Mouse (Mus musculus) central nervous system, embryonic 18 days (tissue): ENCODE measurements around the gene Zcchc14. TPM values are rescaled to one million over a fixed set of nuclear protein-coding genes. Genes with fewer than 3 reads are reported as not detected.

Experiments used
- polyA plus RNA-seq: library from polyadenylated mRNA; depleted of rRNA; stranded (reverse); fragments of >200 nt; gene quantifications from 2 replicates; pipeline ENCODE4 v1.2.3, GENCODE M21; 2012; rRNA removed

The Zcchc14 gene
- polyA plus RNA-seq: 58.1 and 71.8 TPM in 2 replicates

GRCm38 (mm10) chr8:121652774-121653323 is at the start of gene Zcchc14:
Zcchc14 (minus strand) TSS chr8:121652901.

GRCm38 (mm10) chr8:121590203-121591177 is 62.2 kb downstream of the Zcchc14 start, which contains the start of gene Map1lc3b:
Map1lc3b (plus strand) TSS chr8:121590361.

GRCm38 (mm10) chr8:121578676-121579451 is 73.8 kb downstream of the Zcchc14 start, which contains the start of gene Fbxo31:
Fbxo31 (minus strand) TSS chr8:121578806.

Other genes starting within 250 kb of the Zcchc14 start
- 0.05 and 0.17 TPM in 2 replicates for gene 1700018B08Rik, start 108.6 kb downstream of the Zcchc14 start, polyA plus RNA-seq
- gene Fbxo31, start 74.1 kb downstream of the Zcchc14 start, polyA plus RNA-seq: 37.9 and 41.6 TPM in 2 replicates
- gene Map1lc3b, start 62.5 kb downstream of the Zcchc14 start, polyA plus RNA-seq: 74.1 and 93.8 TPM in 2 replicates
- 42.0 and 47.5 TPM in 2 replicates for gene Jph3, start 76.7 kb upstream of the Zcchc14 start, polyA plus RNA-seq
- 48.2 and 48.8 TPM in 2 replicates for gene Klhdc4, start 176.7 kb upstream of the Zcchc14 start, polyA plus RNA-seq